Mouse (Mus musculus) limb, embryonic 10.5 days (tissue): ENCODE measurements around the gene Tnfrsf23. TPM values are rescaled to one million over a fixed set of nuclear protein-coding genes. Genes with fewer than 3 reads are reported as not detected.
A peak's percentile ranks its signal among the peaks of the same experiment; 100 is the strongest.
"Not testable (repeated sequence)": the region's sequence is repeated elsewhere in the genome, so short reads cannot be mapped to it uniquely, and the experiment has no call there.

Experiments used
- DNase-seq: peaks from one replicate; pipeline ENCODE4 v3.0.0-alpha.2; 2017; ENCODE audit warnings: low spot score
- H3K27ac ChIP-seq: fragments of 300-500 bp; sonication (generic); 2 replicates; pipeline ENCODE4 v1.5.1; 2016; ENCODE audit warnings: mild to moderate bottlenecking
- H3K27me3 ChIP-seq: fragments of 300-500 bp; sonication (generic); 2 replicates; pipeline ENCODE4 v1.6.1; 2016; ENCODE audit warnings: low read depth, mild to moderate bottlenecking; ENCODE audit not compliant: poor library complexity, severe bottlenecking
- H3K36me3 ChIP-seq: fragments of 300-500 bp; sonication (generic); 2 replicates; pipeline ENCODE4 v1.6.1; 2016; ENCODE audit warnings: mild to moderate bottlenecking, moderate library complexity
- H3K4me1 ChIP-seq: fragments of 300-500 bp; sonication (generic); 2 replicates; pipeline ENCODE4 v1.6.1; 2016
- H3K4me3 ChIP-seq: fragments of 300-500 bp; sonication (generic); 2 replicates; pipeline ENCODE4 v1.5.1; 2016; ENCODE audit warnings: mild to moderate bottlenecking, moderate library complexity
- H3K9me3 ChIP-seq: fragments of 300-500 bp; sonication (generic); replicated peaks from 2 replicates; pipeline ENCODE4 v1.6.1; 2016; ENCODE audit warnings: mild to moderate bottlenecking
- WGBS: fragments of 180-500 bp; shearing (Covaris S2); methylation state at CpG from one replicate; pipeline ENCODE4 v1.1.7; 2016; 5-methylcytosine and 5-hydroxymethylcytosine counted together
- polyA plus RNA-seq: library from polyadenylated mRNA; unstranded; fragments of >200 nt; fragmentation: Nextera tagmentation; extraction: Ambion mirVana; gene quantifications from 2 replicates; pipeline ENCODE4 v1.2.1, GENCODE M21; 2016

Gene Tnfrsf23
- polyA plus RNA-seq, 1 experiment from 2014 or later, result 0.25 TPM

- H3K27ac ChIP-seq, H3K36me3 ChIP-seq, DNase-seq, H3K4me3 ChIP-seq, H3K27me3 ChIP-seq, H3K9me3 ChIP-seq, H3K4me1 ChIP-seq: not testable (repeated sequence)
- WGBS, result 81% methylated on average over 2 of the region's 2 CpGs
These were observed 6.0 kb downstream of the Tnfrsf23 start for GRCm38 (mm10) chr7:143679650-143680049.

- Histone ChIP-seq H3K4me3 (no peak overlapping the region), H3K36me3 (no peaks in the 10 kb centered on the region), H3K27me3 (no peaks in the 10 kb centered on the region), H3K9me3 (no peaks in the 10 kb centered on the region), H3K27ac (no peak overlapping the region), H3K4me1 (0 out of 2 replicates have a peak, but pooled peaks cover 3% of the 10 kb centered on the region)
- no peak for DNase-seq
These were observed 19.0 kb downstream of the Tnfrsf23 start for GRCm38 (mm10) chr7:143666427-143667311.

GRCm38 (mm10) chr7:143663470-143663869, 22.2 kb downstream of the Tnfrsf23 start:
- no peak overlapping the region for H3K27ac ChIP-seq
- DNase-seq, result no peak
- no peaks in the 10 kb centered on the region for H3K9me3 ChIP-seq
- 93% methylated on average over 2 of the region's 2 CpGs for WGBS
- 0 out of 2 replicates have a peak, but pooled peaks cover 3% of the 10 kb centered on the region for H3K4me1 ChIP-seq
- no peaks in the 10 kb centered on the region for H3K27me3 ChIP-seq
- no peaks in the 10 kb centered on the region for H3K36me3 ChIP-seq
- no peak overlapping the region for H3K4me3 ChIP-seq

GRCm38 (mm10) chr7:143660797-143661196, 24.9 kb downstream of the Tnfrsf23 start:
- Histone ChIP-seq H3K4me1 (no peaks in the 10 kb centered on the region), H3K4me3 (no peak overlapping the region), H3K9me3 (no peaks in the 10 kb centered on the region)

GRCm38 (mm10) chr7:143649769-143650346, 35.8 kb downstream of the Tnfrsf23 start:
- peak overlapping the region; percentile 72 for H3K4me3 ChIP-seq
- not testable (repeated sequence) for H3K27me3 ChIP-seq, DNase-seq, H3K9me3 ChIP-seq, H3K36me3 ChIP-seq, H3K27ac ChIP-seq, H3K4me1 ChIP-seq
- WGBS, result 59% methylated on average over 10 of the region's 10 CpGs

More at GRCm38 (mm10) chr7:143660797-143661196, 24.9 kb downstream of the Tnfrsf23 start:
- H3K36me3 ChIP-seq, result no peaks in the 10 kb centered on the region
- no peak overlapping the region for H3K27ac ChIP-seq
- no peaks in the 10 kb centered on the region for H3K27me3 ChIP-seq
- no peak for DNase-seq

- H3K36me3 ChIP-seq, result peaks cover 4% of the 10 kb centered on the region; the same call in 1 of the 2 replicates
These were observed 36.5 kb downstream of the Tnfrsf23 start, which contains the start of gene Tnfrsf22 for GRCm38 (mm10) chr7:143649034-143649768. Gene Tnfrsf22, minus strand, starts transcription at chr7:143649661.

GRCm38 (mm10) chr7:143643949-143644348, 41.7 kb downstream of the Tnfrsf23 start:
- not testable (repeated sequence) for H3K27me3 ChIP-seq, H3K4me1 ChIP-seq, H3K36me3 ChIP-seq, DNase-seq, H3K9me3 ChIP-seq, H3K4me3 ChIP-seq, H3K27ac ChIP-seq
- 92% methylated on average over 2 of the region's 2 CpGs for WGBS

More at GRCm38 (mm10) chr7:143649034-143649768, 36.5 kb downstream of the Tnfrsf23 start, which contains the start of gene Tnfrsf22:
- Histone ChIP-seq H3K9me3 (no peaks in the 10 kb centered on the region), H3K4me3 (peak within 1 kb of the TSS; percentile 72), H3K4me1 (no peaks in the 10 kb centered on the region), H3K27me3 (no peaks in the 10 kb centered on the region), H3K27ac (peak within 1 kb of the TSS; percentile 86)
- DNase-seq, result peak; percentile 84
- WGBS, result 5% methylated on average over 39 of the region's 39 CpGs

GRCm38 (mm10) chr7:143636674-143637073, 49.0 kb downstream of the Tnfrsf23 start:
- 0 out of 2 replicates have a peak, but pooled peaks cover 2% of the 10 kb centered on the region for H3K36me3 ChIP-seq
- DNase-seq, result no peak
- H3K4me3 ChIP-seq, result no peak overlapping the region
- 95% methylated on average over 1 of the region's 1 CpGs for WGBS
- H3K27me3 ChIP-seq, result no peaks in the 10 kb centered on the region
- no peaks in the 10 kb centered on the region for H3K9me3 ChIP-seq
- no peak overlapping the region for H3K27ac ChIP-seq
- H3K4me1 ChIP-seq, result no peaks in the 10 kb centered on the region

GRCm38 (mm10) chr7:143631503-143631902, 54.2 kb downstream of the Tnfrsf23 start:
- Histone ChIP-seq H3K4me1 (no peaks in the 10 kb centered on the region), H3K27me3 (no peaks in the 10 kb centered on the region), H3K9me3 (no peaks in the 10 kb centered on the region), H3K27ac (no peak overlapping the region), H3K36me3 (no peaks in the 10 kb centered on the region), H3K4me3 (no peak overlapping the region)
- DNase-seq, result no peak
- WGBS, result 77% methylated on average over 2 of the region's 2 CpGs

- no peak for DNase-seq
- no peak overlapping the region for H3K4me3 ChIP-seq
- no peaks in the 10 kb centered on the region for H3K27me3 ChIP-seq
- H3K36me3 ChIP-seq, result no peaks in the 10 kb centered on the region
- no peaks in the 10 kb centered on the region for H3K4me1 ChIP-seq
- no peaks in the 10 kb centered on the region for H3K9me3 ChIP-seq
- no peak overlapping the region for H3K27ac ChIP-seq
- 54% methylated on average over 1 of the region's 1 CpGs for WGBS
These were observed 56.2 kb downstream of the Tnfrsf23 start for GRCm38 (mm10) chr7:143629501-143629900.

GRCm38 (mm10) chr7:143628540-143628939, 57.1 kb downstream of the Tnfrsf23 start, which contains the start of gene Tnfrsf26:
Gene Tnfrsf26, minus strand, starts transcription at chr7:143628722.
- Histone ChIP-seq H3K4me1 (no peaks in the 10 kb centered on the region), H3K27me3 (no peaks in the 10 kb centered on the region), H3K36me3 (no peaks in the 10 kb centered on the region), H3K27ac (no peak within 1 kb of the TSS), H3K4me3 (no peak within 1 kb of the TSS), H3K9me3 (no peaks in the 10 kb centered on the region)
- no peak for DNase-seq
- WGBS, result 100% methylated on average over 1 of the region's 1 CpGs

GRCm38 (mm10) chr7:143627555-143628286, 58.0 kb downstream of the Tnfrsf23 start:
- Histone ChIP-seq H3K36me3 (no peaks in the 10 kb centered on the region), H3K27ac (no peak overlapping the region), H3K9me3 (no peaks in the 10 kb centered on the region), H3K27me3 (no peaks in the 10 kb centered on the region), H3K4me1 (no peaks in the 10 kb centered on the region), H3K4me3 (no peak overlapping the region)
- no peak for DNase-seq
- WGBS, result 65% methylated on average over 10 of the region's 10 CpGs
